Mouse (Mus musculus): ENCODE results near the gene Slc16a9. TPM values are rescaled to one million over a fixed set of nuclear protein-coding genes. Genes with fewer than 3 reads are reported as not detected.
A peak's percentile ranks its signal among the peaks of the same experiment; 100 is the strongest.
"Not testable (repeated sequence)": the region's sequence is repeated elsewhere in the genome, so short reads cannot be mapped to it uniquely, and the experiment has no call there.

The Slc16a9 gene
- polyA plus RNA-seq, 1 experiment from 2014 or later, result 5.5 TPM

- Histone ChIP-seq H3K27ac (ENCODE audit: low read length) (peak within 1 kb of the TSS; percentile 48), H3K27me3 (ENCODE audit: insufficient read depth, low read length) (no peaks in the 10 kb centered on the region), H3K9ac (replicated peaks; ENCODE audit: low read length) (peak within 1 kb of the TSS; percentile 3; the same call in 1 of the 2 replicates), H3K4me3 (ENCODE audit: low read length) (peak within 1 kb of the TSS; percentile 12), H3K4me2 (replicated peaks; ENCODE audit: low read depth, low read length) (peak within 1 kb of the TSS; percentile 42), H3K36me3 (ENCODE audit: insufficient read depth, low read length) (no peaks in the 10 kb centered on the region), H3K4me1 (ENCODE audit: insufficient read depth, low read length) (peaks cover 16% of the 10 kb centered on the region), H3K9me3 (ENCODE audit: low read length) (0 out of 2 replicates have a peak, but pooled peaks cover 4% of the 10 kb centered on the region)
- ATAC-seq (ENCODE audit: low FRiP score, low TSS enrichment), result peak; percentile 78
- WGBS, result 18% methylated on average over 17 of the region's 17 CpGs
Observed at GRCm38 (mm10) chr10:70204505-70205399, 40.1 kb upstream of the Slc16a9 start, which contains the start of gene Mrln. TSS of gene Mrln (plus strand) at chr10:70204664.

- H3K27me3 ChIP-seq (ENCODE audit: insufficient read depth, low read length), result no peaks in the 10 kb centered on the region
- 77% methylated on average over 9 of the region's 9 CpGs for WGBS
- no peaks in the 10 kb centered on the region for H3K36me3 ChIP-seq (ENCODE audit: insufficient read depth, low read length)
- H3K27ac ChIP-seq (ENCODE audit: low read length), result no peak overlapping the region
- H3K9me3 ChIP-seq (ENCODE audit: low read length), result no peaks in the 10 kb centered on the region
- H3K4me1 ChIP-seq (ENCODE audit: insufficient read depth, low read length), result no peaks in the 10 kb centered on the region
- no peak overlapping the region for H3K9ac ChIP-seq (replicated peaks; ENCODE audit: low read length)
- H3K4me3 ChIP-seq (ENCODE audit: low read length), result no peak overlapping the region
- no peak for ATAC-seq (ENCODE audit: low FRiP score, low TSS enrichment)
- no peak overlapping the region for H3K4me2 ChIP-seq (replicated peaks; ENCODE audit: low read depth, low read length)
Observed at GRCm38 (mm10) chr10:70211281-70211680, 33.6 kb upstream of the Slc16a9 start.

GRCm38 (mm10) chr10:70220971-70221370 is 23.9 kb upstream of the Slc16a9 start:
- Histone ChIP-seq H3K27me3 (ENCODE audit: insufficient read depth, low read length) (no peaks in the 10 kb centered on the region), H3K4me2 (replicated peaks; ENCODE audit: low read depth, low read length) (no peak overlapping the region), H3K9me3 (ENCODE audit: low read length) (no peaks in the 10 kb centered on the region), H3K4me1 (ENCODE audit: insufficient read depth, low read length) (no peaks in the 10 kb centered on the region), H3K36me3 (ENCODE audit: insufficient read depth, low read length) (no peaks in the 10 kb centered on the region), H3K4me3 (ENCODE audit: low read length) (no peak overlapping the region), H3K27ac (ENCODE audit: low read length) (no peak overlapping the region), H3K9ac (replicated peaks; ENCODE audit: low read length) (no peak overlapping the region)
- ATAC-seq (ENCODE audit: low FRiP score, low TSS enrichment), result no peak
- 50% methylated on average over 5 of the region's 5 CpGs for WGBS

GRCm38 (mm10) chr10:70222231-70222630 is 22.7 kb upstream of the Slc16a9 start:
- not testable (repeated sequence) for H3K27me3 ChIP-seq (ENCODE audit: insufficient read depth, low read length); H3K27ac ChIP-seq (ENCODE audit: low read length); H3K4me1 ChIP-seq (ENCODE audit: insufficient read depth, low read length); H3K9me3 ChIP-seq (ENCODE audit: low read length); H3K4me2 ChIP-seq (replicated peaks; ENCODE audit: low read depth, low read length); H3K4me3 ChIP-seq (ENCODE audit: low read length); H3K36me3 ChIP-seq (ENCODE audit: insufficient read depth, low read length); ATAC-seq (ENCODE audit: low FRiP score, low TSS enrichment); H3K9ac ChIP-seq (replicated peaks; ENCODE audit: low read length)
- 93% methylated on average over 8 of the region's 8 CpGs for WGBS

- Histone ChIP-seq H3K4me3 (ENCODE audit: low read length) (no peak overlapping the region), H3K27me3 (ENCODE audit: insufficient read depth, low read length) (no peaks in the 10 kb centered on the region), H3K27ac (ENCODE audit: low read length) (no peak overlapping the region), H3K9ac (replicated peaks; ENCODE audit: low read length) (no peak overlapping the region), H3K4me2 (replicated peaks; ENCODE audit: low read depth, low read length) (no peak overlapping the region), H3K4me1 (ENCODE audit: insufficient read depth, low read length) (no peaks in the 10 kb centered on the region), H3K9me3 (ENCODE audit: low read length) (no peaks in the 10 kb centered on the region), H3K36me3 (ENCODE audit: insufficient read depth, low read length) (no peaks in the 10 kb centered on the region)
- no peak for ATAC-seq (ENCODE audit: low FRiP score, low TSS enrichment)
- 90% methylated on average over 6 of the region's 6 CpGs for WGBS
Observed at GRCm38 (mm10) chr10:70224571-70224970, 20.3 kb upstream of the Slc16a9 start.

GRCm38 (mm10) chr10:70225760-70226159 is 19.1 kb upstream of the Slc16a9 start:
- no peak overlapping the region for H3K9ac ChIP-seq (replicated peaks; ENCODE audit: low read length)
- H3K9me3 ChIP-seq (ENCODE audit: low read length), result no peaks in the 10 kb centered on the region
- no peak overlapping the region for H3K4me2 ChIP-seq (replicated peaks; ENCODE audit: low read depth, low read length)
- no peak overlapping the region for H3K27ac ChIP-seq (ENCODE audit: low read length)
- 67% methylated on average over 6 of the region's 6 CpGs for WGBS
- no peaks in the 10 kb centered on the region for H3K36me3 ChIP-seq (ENCODE audit: insufficient read depth, low read length)
- H3K4me1 ChIP-seq (ENCODE audit: insufficient read depth, low read length), result no peaks in the 10 kb centered on the region
- ATAC-seq (ENCODE audit: low FRiP score, low TSS enrichment), result no peak
- no peaks in the 10 kb centered on the region for H3K27me3 ChIP-seq (ENCODE audit: insufficient read depth, low read length)
- no peak overlapping the region for H3K4me3 ChIP-seq (ENCODE audit: low read length)

GRCm38 (mm10) chr10:70226608-70227007 is 18.3 kb upstream of the Slc16a9 start:
- Histone ChIP-seq H3K9ac (replicated peaks; ENCODE audit: low read length) (no peak overlapping the region), H3K4me3 (ENCODE audit: low read length) (no peak overlapping the region), H3K36me3 (ENCODE audit: insufficient read depth, low read length) (no peaks in the 10 kb centered on the region), H3K27me3 (ENCODE audit: insufficient read depth, low read length) (no peaks in the 10 kb centered on the region), H3K4me1 (ENCODE audit: insufficient read depth, low read length) (no peaks in the 10 kb centered on the region), H3K4me2 (replicated peaks; ENCODE audit: low read depth, low read length) (no peak overlapping the region), H3K9me3 (ENCODE audit: low read length) (no peaks in the 10 kb centered on the region), H3K27ac (ENCODE audit: low read length) (no peak overlapping the region)
- no peak for ATAC-seq (ENCODE audit: low FRiP score, low TSS enrichment)

GRCm38 (mm10) chr10:70230352-70230751 is 14.5 kb upstream of the Slc16a9 start:
- Histone ChIP-seq H3K4me3 (ENCODE audit: low read length) (no peak overlapping the region), H3K4me2 (replicated peaks; ENCODE audit: low read depth, low read length) (no peak overlapping the region), H3K27ac (ENCODE audit: low read length) (no peak overlapping the region), H3K9me3 (ENCODE audit: low read length) (no peaks in the 10 kb centered on the region), H3K36me3 (ENCODE audit: insufficient read depth, low read length) (no peaks in the 10 kb centered on the region), H3K9ac (replicated peaks; ENCODE audit: low read length) (no peak overlapping the region), H3K27me3 (ENCODE audit: insufficient read depth, low read length) (no peaks in the 10 kb centered on the region), H3K4me1 (ENCODE audit: insufficient read depth, low read length) (no peaks in the 10 kb centered on the region)
- 85% methylated on average over 6 of the region's 6 CpGs for WGBS
- ATAC-seq (ENCODE audit: low FRiP score, low TSS enrichment), result no peak

- H3K4me1 ChIP-seq (ENCODE audit: insufficient read depth, low read length), result 0 out of 2 replicates have a peak, but pooled peaks cover 2% of the 10 kb centered on the region
- no peaks in the 10 kb centered on the region for H3K27me3 ChIP-seq (ENCODE audit: insufficient read depth, low read length)
- H3K9ac ChIP-seq (replicated peaks; ENCODE audit: low read length), result no peak overlapping the region
- no peak for ATAC-seq (ENCODE audit: low FRiP score, low TSS enrichment)
- no peaks in the 10 kb centered on the region for H3K9me3 ChIP-seq (ENCODE audit: low read length)
- no peak overlapping the region for H3K27ac ChIP-seq (ENCODE audit: low read length)
- no peaks in the 10 kb centered on the region for H3K36me3 ChIP-seq (ENCODE audit: insufficient read depth, low read length)
- no peak overlapping the region for H3K4me3 ChIP-seq (ENCODE audit: low read length)
- 60% methylated on average over 2 of the region's 2 CpGs for WGBS
- H3K4me2 ChIP-seq (replicated peaks; ENCODE audit: low read depth, low read length), result no peak overlapping the region
Observed at GRCm38 (mm10) chr10:70237936-70238335, 7.0 kb upstream of the Slc16a9 start.

- Histone ChIP-seq H3K27ac (ENCODE audit: low read length) (no peak overlapping the region), H3K27me3 (ENCODE audit: insufficient read depth, low read length) (0 out of 2 replicates have a peak, but pooled peaks cover 3% of the 10 kb centered on the region), H3K4me1 (ENCODE audit: insufficient read depth, low read length) (peaks cover 19% of the 10 kb centered on the region), H3K9me3 (ENCODE audit: low read length) (no peaks in the 10 kb centered on the region), H3K4me2 (replicated peaks; ENCODE audit: low read depth, low read length) (no peak overlapping the region), H3K36me3 (ENCODE audit: insufficient read depth, low read length) (no peaks in the 10 kb centered on the region), H3K9ac (replicated peaks; ENCODE audit: low read length) (no peak overlapping the region), H3K4me3 (ENCODE audit: low read length) (no peak overlapping the region)
- ATAC-seq (ENCODE audit: low FRiP score, low TSS enrichment), result no peak
- 38% methylated on average over 8 of the region's 8 CpGs for WGBS
Observed at GRCm38 (mm10) chr10:70242751-70243444, 2.0 kb upstream of the Slc16a9 start.

Measured in kidney, embryonic 16.5 days (tissue).